Mouse (Mus musculus) skeletal muscle tissue, adult 2 months (tissue): ENCODE measurements around the gene Pi4kb.

Source experiments
- DNase-seq: peaks from one replicate; pipeline ENCODE4 v3.0.0-alpha.2; 2012; ENCODE audit warnings: low read depth, low spot score

The Pi4kb gene

DNA sequence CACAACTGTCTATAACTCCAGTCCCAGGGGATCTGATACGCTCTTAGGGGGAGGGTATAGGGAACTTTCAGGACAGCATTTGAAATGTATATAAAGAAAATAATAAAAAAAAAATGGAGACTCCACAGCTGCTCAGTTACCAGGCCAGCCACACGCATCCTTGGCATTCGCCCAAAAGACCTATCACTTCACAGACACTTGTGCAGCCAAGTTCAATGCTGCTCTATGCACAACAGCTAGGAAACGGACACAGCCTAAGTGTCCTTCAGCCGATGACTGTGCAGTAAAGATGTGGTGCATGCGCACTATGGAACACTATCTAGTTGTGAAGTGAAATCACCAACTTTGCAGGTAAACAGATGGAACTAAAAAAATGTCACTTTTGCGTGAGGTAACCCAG lies 81.7 kb downstream of the Pi4kb start:
- DNase-seq = no peak
